In genomic region chr10:127471281-127471988, GRCm38 (mm10) we compare ENCODE assay signal across 13 mouse cellular contexts. TPM values are rescaled to one million over a fixed set of nuclear protein-coding genes. Genes with fewer than 3 reads are reported as not detected.
DNase-seq lines count a peak whose midpoint lies in the region; ATAC-seq and TF ChIP-seq lines count a peak whose summit lies in the region.
"Had no signal": no experiment of that assay in that cellular context is flagged by ENCODE, and none has a peak within 500 bp of the region (broad histone marks: within the 10 kb centered on the region; RNA-seq: fewer than 3 reads in every experiment).

No protein-coding gene starts in this region.

- peak; percentile 24; the same call in 1 of the 2 replicates for ATAC-seq in heart, embryonic 16.5 days (replicated peaks; ENCODE audit: extremely low read depth, insufficient read depth, low FRiP score)
- ATAC-seq in megakaryocyte, adult 5-6 weeks (ENCODE audit: poor library complexity, severe bottlenecking): peak; percentile 74
- ATAC-seq: forebrain, postnatal 0 days had no signal

- peak overlapping the region; percentile 39; the same call in 1 of the 2 replicates for H3K4me2 ChIP-seq in heart, embryonic 16.5 days (ENCODE audit: low read depth, low read length)
- H3K4me2 ChIP-seq: hindbrain, embryonic 15.5 days had no signal

- H3K27me3 ChIP-seq in heart, embryonic 16.5 days (ENCODE audit: control insufficient read depth, insufficient read depth, low read length): no peaks in the 10 kb centered on the region
- no peaks in the 10 kb centered on the region for H3K27me3 ChIP-seq in heart, adult 2 months (ENCODE audit: control insufficient read depth, insufficient read depth, low read length)
- H3K27me3 ChIP-seq: hindbrain, embryonic 15.5 days had no signal

- 38% methylated on average over 15 of the region's 15 CpGs for WGBS in heart, embryonic 16.5 days
- WGBS in heart, adult 2 months: 44% methylated on average over 15 of the region's 15 CpGs

- H3K4me1 ChIP-seq in heart, embryonic 16.5 days (ENCODE audit: control insufficient read depth, insufficient read depth, low read length): peaks cover 22% of the 10 kb centered on the region
- H3K4me1 ChIP-seq in heart, adult 2 months (ENCODE audit: control insufficient read depth, insufficient read depth, low read length): no peaks in the 10 kb centered on the region
- H3K4me1 ChIP-seq: hindbrain, embryonic 15.5 days had no signal

- H3K36me3 ChIP-seq in heart, embryonic 16.5 days (ENCODE audit: control insufficient read depth, insufficient read depth): peaks cover 17% of the 10 kb centered on the region; the same call in 1 of the 2 replicates
- H3K36me3 ChIP-seq in heart, adult 2 months (ENCODE audit: control insufficient read depth, insufficient read depth, low read length): no peaks in the 10 kb centered on the region; the same call in 1 of the 2 replicates

- TF ChIP-seq POLR2A in heart, adult 2 months (IDR thresholded peaks at IDR 0.05; ENCODE audit: insufficient read depth, low read depth, low read length): no peak

- intact Hi-C loops in heart, adult 2 months (cut with DNase I): no loop called here

- no peaks in the 10 kb centered on the region for H3K79me2 ChIP-seq in heart, adult 2 months (replicated peaks; ENCODE audit: control insufficient read depth, insufficient read depth, low read length)

- no peak for DNase-seq in heart, adult 2 months
- peak; percentile 69 for DNase-seq in 416B (ENCODE audit: low read depth)
- peak; percentile 11 for DNase-seq in heart, postnatal 4 days
- no peak for DNase-seq in cerebellum, adult 9-11 months
- no peak for DNase-seq in testis, postnatal 14 days (ENCODE audit: low spot score)
- DNase-seq in urinary bladder, postnatal 10 days (ENCODE audit: low spot score): no peak
- DNase-seq: adrenal gland, adult 2 months; cerebellum, postnatal 14 days; forebrain, postnatal 0 days; left cerebral cortex, postnatal 4 days had no signal

- no peaks in the 10 kb centered on the region for H3K9me3 ChIP-seq in heart, embryonic 16.5 days (replicated peaks; ENCODE audit: control insufficient read depth, low read length)
- H3K9me3 ChIP-seq: hindbrain, embryonic 15.5 days had no signal

- H3K27ac ChIP-seq in heart, embryonic 16.5 days (ENCODE audit: low read length): peak overlapping the region; percentile 45; the same call in 1 of the 2 replicates
- H3K27ac ChIP-seq in heart, adult 2 months: no peak overlapping the region
- H3K27ac ChIP-seq: hindbrain, embryonic 15.5 days had no signal

- TF ChIP-seq CTCF in heart, adult 2 months (IDR thresholded peaks at IDR 0.05): no peak

- no peak overlapping the region for H3K4me3 ChIP-seq in heart, embryonic 16.5 days (ENCODE audit: low read length)
- no peak overlapping the region for H3K4me3 ChIP-seq in heart, adult 2 months
- H3K4me3 ChIP-seq: hindbrain, embryonic 15.5 days had no signal

- H3K9ac ChIP-seq in heart, embryonic 16.5 days (ENCODE audit: low read length): peak overlapping the region; percentile 9; the same call in 1 of the 2 replicates
- H3K9ac ChIP-seq in heart, adult 2 months (ENCODE audit: low read depth, low read length): no peak overlapping the region
- H3K9ac ChIP-seq: forebrain, postnatal 0 days; hindbrain, embryonic 15.5 days had no signal

- TF ChIP-seq EP300 in heart, adult 2 months (IDR thresholded peaks at IDR 0.05; ENCODE audit: insufficient read depth, low read depth, low read length): no peak

RNA-seq across cellular contexts. Expression of gene Stac3, which starts 30.1 kb away (rescaled TPM):
- 0.46 and 0.84 TPM in 2 replicates for polyA plus RNA-seq in heart, embryonic 16.5 days (2015; fragmentation: Nextera tagmentation; extraction: Ambion mirVana)
- total RNA-seq in heart, adult 2 months (2021): 1 to 10 TPM in 1 of 2 experiments, under 1 TPM in 1; 0.21 to 1.2 TPM
- polyA plus RNA-seq in heart, adult 2 months (2012; rRNA removed): 0.86 and 1.7 TPM in 2 replicates
- total RNA-seq in heart, postnatal 4 days (2021): 1 to 10 TPM; 1.8 to 1.9 TPM
- total RNA-seq in megakaryocyte, adult 5-6 weeks (2015): 1.2 TPM in 1 of 2 replicates, not detected in the other
- total RNA-seq in megakaryocyte, adult 5-6 weeks (2017): 0.40 TPM in 1 of 2 replicates, not detected in the other

RNA-seq across cellular contexts. Expression of gene Ndufa4l2, which starts 43.3 kb away (rescaled TPM):
- 59.8 and 72.0 TPM in 2 replicates for polyA plus RNA-seq in heart, embryonic 16.5 days (2015; fragmentation: Nextera tagmentation; extraction: Ambion mirVana)
- 10 to 100 TPM; 20.1 to 27.9 TPM for total RNA-seq in heart, adult 2 months (2021)
- polyA plus RNA-seq in heart, adult 2 months (2012; rRNA removed): 45.1 and 64.4 TPM in 2 replicates
- 10 to 100 TPM; 34.2 to 34.9 TPM for total RNA-seq in heart, postnatal 4 days (2021)
- total RNA-seq in megakaryocyte, adult 5-6 weeks (2015): not detected in 2 replicates
- not detected in 2 replicates for total RNA-seq in megakaryocyte, adult 5-6 weeks (2017)

RNA-seq across cellular contexts. Expression of gene Shmt2, which starts 50.8 kb away (rescaled TPM):
- 127 and 132 TPM in 2 replicates for polyA plus RNA-seq in heart, embryonic 16.5 days (2015; fragmentation: Nextera tagmentation; extraction: Ambion mirVana)
- 10 to 100 TPM; 42.6 to 43.4 TPM for total RNA-seq in heart, adult 2 months (2021)
- 60.9 and 67.0 TPM in 2 replicates for polyA plus RNA-seq in heart, adult 2 months (2012; rRNA removed)
- 10 to 100 TPM; 43.7 to 45.1 TPM for total RNA-seq in heart, postnatal 4 days (2021)
- 31.3 and 31.9 TPM in 2 replicates for total RNA-seq in megakaryocyte, adult 5-6 weeks (2015)
- total RNA-seq in megakaryocyte, adult 5-6 weeks (2017): 27.8 and 33.1 TPM in 2 replicates

Comparison
In these comparisons a context has a peak if more than half of its experiments do, and no peak if none do; other contexts are left out.
1. DNase-seq: peak in 416B (single experiment) and heart, postnatal 4 days (single experiment); none in heart, adult 2 months (0 of 2), cerebellum, adult 9-11 months (single experiment), testis, postnatal 14 days (single experiment) and urinary bladder, postnatal 10 days (single experiment).
2. RNA of gene Ndufa4l2, which starts 43.3 kb away (total RNA-seq): 34.2 to 34.9 TPM in heart, postnatal 4 days and 20.1 to 27.9 TPM in heart, adult 2 months; not detected in megakaryocyte, adult 5-6 weeks; every median in the first group is over 10 times any median in the second.